Mouse (Mus musculus) cerebellum, adult (tissue): ENCODE measurements around the gene Cd163l1.

ENCODE experiments used
- ATAC-seq: cut with Nextera tagmentation; 2 replicates; pipeline ENCODE4 v1.9.2; 2017; ENCODE audit warnings: mild to moderate bottlenecking, moderate library complexity, mixed read lengths; ENCODE audit not compliant: insufficient number of reproducible peaks, low FRiP score, low TSS enrichment

The Cd163l1 gene

DNA sequence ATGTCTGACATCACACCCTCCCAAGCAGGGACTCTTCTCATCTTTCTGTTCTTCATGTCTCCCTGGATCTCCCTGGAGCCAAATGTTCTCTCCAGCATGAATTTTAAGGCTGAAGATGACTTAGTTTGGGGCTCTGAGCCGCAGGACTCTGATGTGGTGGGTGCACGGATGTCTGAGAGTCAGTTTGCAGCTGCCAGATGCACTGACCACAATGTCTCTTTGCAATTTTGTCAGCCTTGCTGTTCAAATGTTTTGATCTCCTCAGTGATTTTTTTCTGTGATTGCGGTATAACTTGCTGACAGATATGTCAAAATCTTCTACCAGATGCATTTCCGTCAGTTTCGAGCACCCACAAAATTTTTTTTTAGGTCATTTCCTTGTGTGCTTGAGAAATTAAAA, 4.2 kb upstream of the Cd163l1 start:
- ATAC-seq, result no peak

DNA sequence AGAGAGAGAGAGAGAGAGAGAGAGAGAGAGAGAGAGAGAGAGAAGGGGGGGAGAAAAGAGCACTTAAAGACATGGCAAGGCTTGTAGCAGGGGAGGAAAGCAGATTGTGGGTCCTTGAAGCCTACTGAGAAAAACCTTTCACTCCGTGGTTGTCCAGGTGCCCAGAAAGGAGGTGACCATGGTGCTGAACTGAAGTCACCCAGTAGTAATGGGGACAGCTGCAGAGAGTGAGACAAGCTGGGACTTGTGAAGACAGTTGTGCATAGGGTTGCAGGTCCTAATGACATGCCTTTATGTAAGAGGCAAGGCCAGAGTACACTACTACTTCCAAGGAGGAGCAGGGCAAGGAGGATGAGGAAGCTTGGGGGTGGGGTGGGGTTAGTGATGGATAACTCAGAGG, 1.2 kb downstream of the Cd163l1 start:
- no peak for ATAC-seq

DNA sequence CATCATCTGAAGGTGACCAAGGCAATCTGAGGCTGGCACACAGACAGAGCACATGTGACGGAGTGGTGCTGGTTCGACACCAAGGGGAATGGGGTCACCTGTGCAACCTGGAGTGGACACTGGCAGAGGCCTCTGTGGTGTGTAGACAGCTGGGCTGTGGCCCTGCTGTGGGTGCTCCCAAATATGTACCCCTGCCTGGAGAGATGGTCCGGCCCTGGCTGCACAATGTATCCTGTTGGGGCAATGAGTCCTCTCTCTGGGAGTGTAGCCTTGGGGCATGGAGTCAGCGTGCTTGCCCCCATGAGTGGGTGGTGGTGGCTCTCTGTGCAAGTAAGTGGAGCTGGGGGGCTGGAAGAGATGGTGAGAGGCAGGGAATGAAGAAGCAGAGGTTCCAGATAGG, 2.3 kb downstream of the Cd163l1 start:
- no peak for ATAC-seq

DNA sequence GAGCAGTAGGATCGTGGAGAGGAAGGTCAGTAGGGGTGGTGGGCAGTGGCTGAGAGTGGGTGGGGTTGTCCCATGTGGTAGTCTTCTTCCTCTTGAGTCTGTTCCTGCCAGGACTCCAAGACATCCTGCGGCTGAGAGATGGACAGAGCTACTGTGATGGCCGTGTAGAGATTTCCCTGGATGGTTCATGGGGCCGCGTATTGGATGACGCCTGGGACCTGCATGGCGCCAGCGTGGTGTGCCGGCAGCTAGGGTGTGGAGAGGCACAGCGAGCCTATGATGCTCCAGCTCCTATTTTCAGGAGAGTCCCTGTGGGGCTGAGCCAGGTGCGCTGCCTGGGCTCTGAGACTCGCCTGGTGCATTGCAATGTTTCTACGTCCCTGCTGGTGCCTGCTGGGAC, 6.1 kb downstream of the Cd163l1 start:
- no peak for ATAC-seq

DNA sequence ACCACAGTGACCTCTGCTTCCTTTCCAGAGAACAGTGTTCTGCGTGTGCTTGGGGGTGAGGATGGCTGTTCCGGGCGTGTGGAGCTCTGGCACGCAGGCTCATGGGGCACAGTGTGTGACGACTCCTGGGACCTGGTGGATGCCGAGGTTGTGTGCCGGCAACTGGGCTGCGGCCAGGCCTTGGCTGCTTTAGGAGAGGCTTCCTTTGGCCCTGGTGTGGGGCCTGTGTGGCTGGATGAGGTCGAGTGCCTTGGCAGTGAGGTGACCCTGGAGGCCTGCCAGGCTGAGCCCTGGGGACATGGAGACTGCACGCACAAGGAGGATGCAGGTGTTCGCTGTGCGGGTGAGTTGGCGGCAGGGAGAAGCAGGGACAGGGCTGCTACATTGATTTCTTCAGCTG, 10.4 kb downstream of the Cd163l1 start:
- no peak for ATAC-seq

DNA sequence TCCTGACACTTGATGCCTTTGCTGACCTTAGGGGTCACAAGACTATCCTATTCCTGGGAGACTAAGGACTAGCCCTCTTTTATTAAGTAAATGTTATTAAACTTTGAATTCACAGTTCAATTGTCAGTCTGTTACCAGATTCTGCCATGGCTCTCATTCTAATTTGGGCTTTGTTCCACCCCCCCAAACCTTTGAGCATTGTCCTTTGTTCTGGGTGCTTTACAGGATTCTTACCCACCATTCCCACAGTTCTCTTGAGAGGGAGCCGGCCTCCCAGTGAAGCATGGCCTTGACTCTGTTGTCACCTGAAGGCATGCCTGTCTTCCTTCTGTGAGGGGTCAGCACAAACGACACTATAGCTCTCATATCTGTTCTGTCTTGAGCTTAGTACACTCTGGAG, 13.0 kb downstream of the Cd163l1 start:
- no peak for ATAC-seq

DNA sequence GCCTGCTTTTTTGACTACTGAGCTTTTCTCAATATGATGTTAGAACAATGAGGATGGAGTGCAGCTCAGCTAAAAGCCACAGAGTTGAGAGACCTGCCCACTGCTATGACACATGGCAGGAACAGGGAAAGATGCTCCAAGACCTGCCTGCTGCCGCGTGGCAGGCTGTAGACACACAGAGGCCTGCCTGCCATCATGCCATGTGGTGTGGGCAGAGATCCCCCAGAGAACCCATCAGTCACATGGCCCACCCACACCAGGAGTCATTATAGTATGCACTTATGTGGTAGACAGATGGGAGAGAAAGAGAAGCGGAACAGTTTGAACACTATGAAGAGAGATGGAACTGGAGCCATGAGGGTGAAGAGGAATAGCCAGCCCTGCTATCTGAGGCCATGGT, 15.6 kb downstream of the Cd163l1 start:
- ATAC-seq, result no peak

DNA sequence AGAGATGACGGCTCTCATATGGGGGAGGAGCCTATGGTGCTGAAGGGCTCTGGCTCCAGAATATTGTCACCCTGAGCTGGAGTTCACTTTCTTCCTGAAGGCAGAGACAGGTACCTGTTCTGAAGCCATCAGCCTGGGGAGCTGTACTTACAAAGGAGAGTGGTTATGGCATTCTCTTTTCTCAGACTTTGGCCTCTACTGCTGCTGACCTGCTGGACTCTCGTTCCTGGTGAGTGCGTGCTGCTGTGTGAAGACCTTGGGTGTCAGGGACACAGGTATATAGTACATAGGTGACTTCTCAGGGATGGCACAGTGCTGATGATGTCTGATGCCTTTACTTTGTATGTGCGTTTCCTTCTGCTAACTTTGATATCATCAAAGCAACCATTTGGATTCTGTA, 29.1 kb downstream of the Cd163l1 start, which contains the start of gene 5830411N06Rik:
Gene 5830411N06Rik, plus strand, starts transcription at position 69 of the 400 bp plus-strand sequence.
- no peak for ATAC-seq

DNA sequence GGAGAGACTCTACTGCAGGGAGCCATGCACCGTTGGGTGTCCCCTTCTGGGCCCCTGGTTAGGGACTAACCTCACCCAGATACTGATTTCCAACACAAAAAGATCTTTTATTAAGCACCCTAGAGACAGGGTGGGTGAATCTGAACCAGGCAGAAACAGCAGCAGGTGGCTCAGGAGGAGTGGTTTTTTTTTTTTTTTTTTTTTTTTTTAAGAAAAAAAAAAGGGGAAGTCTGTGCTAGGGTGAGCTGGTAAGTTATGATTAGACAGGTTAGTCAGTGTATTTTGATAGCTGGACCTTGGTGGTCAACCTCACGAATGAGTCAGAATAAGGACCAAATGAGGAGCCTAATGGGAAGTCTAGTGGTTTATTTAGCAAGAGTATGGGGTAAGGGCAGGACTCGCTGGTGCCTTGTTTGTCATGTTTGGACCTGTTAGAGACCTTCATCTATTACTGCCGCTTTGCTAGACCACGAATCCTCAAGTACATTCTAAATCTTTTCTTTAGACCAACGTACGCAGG, 35.8 kb downstream of the Cd163l1 start:
- no peak for ATAC-seq
